Mouse (Mus musculus): Measurements from ENCODE around the gene Wasf2. TPM values are rescaled to one million over a fixed set of nuclear protein-coding genes. Genes with fewer than 3 reads are reported as not detected.

Gene Wasf2
- polyA plus RNA-seq, 1 experiment from 2014 or later, result 73.7 TPM

- no peak for DNase-seq (ENCODE audit: low spot score)
- H3K9me3 ChIP-seq (replicated peaks), result no peaks in the 10 kb centered on the region
- no peak overlapping the region for H3K27ac ChIP-seq
- H3K4me3 ChIP-seq, result no peak overlapping the region
- H3K4me1 ChIP-seq, result peaks cover 41% of the 10 kb centered on the region
- no peaks in the 10 kb centered on the region for H3K36me3 ChIP-seq
- WGBS, result 81% methylated on average over 13 of the region's 13 CpGs
- peaks cover 99% of the 10 kb centered on the region for H3K27me3 ChIP-seq (ENCODE audit: low read depth, poor library complexity, severe bottlenecking)
These were observed 117.6 kb downstream of the Wasf2 start for GRCm38 (mm10) chr4:133247806-133248449.

Small RNA genes within 50 kb of the gene (microRNA-seq; reads per million reads assigned to microRNA genes)
- gene Mir7017, result 1.5 reads per million

Other genes with a start within 250 kb of the Wasf2 start
- gene Stx12, start 246.0 kb upstream of the Wasf2 start, polyA plus RNA-seq (2016; fragmentation: Nextera tagmentation; extraction: Ambion mirVana), result 45.4 and 52.9 TPM in 2 replicates
- 25.7 and 27.9 TPM in 2 replicates for gene Fam76a, start 207.9 kb upstream of the Wasf2 start, polyA plus RNA-seq (2016; fragmentation: Nextera tagmentation; extraction: Ambion mirVana)
- 0.19 and 0.33 TPM in 2 replicates for gene Fgr, start 156.4 kb upstream of the Wasf2 start, polyA plus RNA-seq (2016; fragmentation: Nextera tagmentation; extraction: Ambion mirVana)
- gene Ahdc1, start 119.2 kb upstream of the Wasf2 start, polyA plus RNA-seq (2016; fragmentation: Nextera tagmentation; extraction: Ambion mirVana), result 13.0 and 13.8 TPM in 2 replicates
- gene Cd164l2, start 81.6 kb downstream of the Wasf2 start, polyA plus RNA-seq (2016; fragmentation: Nextera tagmentation; extraction: Ambion mirVana), result 3.1 and 4.1 TPM in 2 replicates
- gene Gpr3, start 82.0 kb downstream of the Wasf2 start, polyA plus RNA-seq (2016; fragmentation: Nextera tagmentation; extraction: Ambion mirVana), result 0.51 and 0.72 TPM in 2 replicates
- gene Map3k6, start 110.3 kb downstream of the Wasf2 start, polyA plus RNA-seq (2016; fragmentation: Nextera tagmentation; extraction: Ambion mirVana), result 0.84 and 1.7 TPM in 2 replicates
- gene Sytl1, start 132.6 kb downstream of the Wasf2 start, polyA plus RNA-seq (2016; fragmentation: Nextera tagmentation; extraction: Ambion mirVana), result 2.0 and 2.5 TPM in 2 replicates
- gene Tmem222, start 147.3 kb downstream of the Wasf2 start, polyA plus RNA-seq (2016; fragmentation: Nextera tagmentation; extraction: Ambion mirVana), result 93.7 and 98.5 TPM in 2 replicates
- gene Wdtc1, start 223.0 kb downstream of the Wasf2 start, polyA plus RNA-seq (2016; fragmentation: Nextera tagmentation; extraction: Ambion mirVana), result 14.3 and 15.5 TPM in 2 replicates
- 8.7 and 9.0 TPM in 2 replicates for gene Slc9a1, start 239.2 kb downstream of the Wasf2 start, polyA plus RNA-seq (2016; fragmentation: Nextera tagmentation; extraction: Ambion mirVana)

Measured in limb, embryonic 10.5 days (tissue).